Mouse (Mus musculus) thymus, adult 18-20 months (tissue): ENCODE data around the gene Sgk1.
"Not testable (repeated sequence)": the region's sequence is repeated elsewhere in the genome, so short reads cannot be mapped to it uniquely, and the experiment has no call there.

Experiments
- DNase-seq, 2 experiments: peaks; one replicate each; pipeline ENCODE4 v3.0.0; 2022; ENCODE audit warnings: mixed read lengths in 2 of 2

Gene Sgk1

GRCm38 (mm10) chr10:21868623-21869022 lies 13.4 kb upstream of the Sgk1 start:
- DNase-seq, result no peak

GRCm38 (mm10) chr10:21881837-21882183 lies 174 bp upstream of the Sgk1 start:
- no peak for DNase-seq

- DNase-seq, result no peak
These were observed 1.6 kb downstream of the Sgk1 start for GRCm38 (mm10) chr10:21883587-21883986.

GRCm38 (mm10) chr10:21884534-21884933 lies 2.5 kb downstream of the Sgk1 start:
- DNase-seq, result no peak

GRCm38 (mm10) chr10:21889141-21889765 lies 7.3 kb downstream of the Sgk1 start:
- DNase-seq, result no peak

- DNase-seq, result no peak
These were observed 8.3 kb downstream of the Sgk1 start for GRCm38 (mm10) chr10:21890293-21890692.

- DNase-seq, result no peak
These were observed 9.5 kb downstream of the Sgk1 start for GRCm38 (mm10) chr10:21891442-21891841.

- DNase-seq, result no peak
These were observed 10.1 kb downstream of the Sgk1 start for GRCm38 (mm10) chr10:21892104-21892503.

- no peak for DNase-seq
These were observed 16.4 kb downstream of the Sgk1 start for GRCm38 (mm10) chr10:21898417-21898816.

- not testable (repeated sequence) for DNase-seq
These were observed 16.9 kb downstream of the Sgk1 start for GRCm38 (mm10) chr10:21898851-21899250.

- no peak for DNase-seq
These were observed 17.4 kb downstream of the Sgk1 start for GRCm38 (mm10) chr10:21899397-21899796.

GRCm38 (mm10) chr10:21902152-21903140 lies 20.5 kb downstream of the Sgk1 start:
- no peak for DNase-seq

GRCm38 (mm10) chr10:21904151-21904550 lies 22.2 kb downstream of the Sgk1 start:
- no peak for DNase-seq

GRCm38 (mm10) chr10:21905616-21906015 lies 23.6 kb downstream of the Sgk1 start:
- DNase-seq, result peak; percentile 14 to 56

- peak; percentile 26 to 43 for DNase-seq
These were observed 25.0 kb downstream of the Sgk1 start for GRCm38 (mm10) chr10:21906894-21907446.

GRCm38 (mm10) chr10:21907784-21908183 lies 25.8 kb downstream of the Sgk1 start:
- no peak for DNase-seq

GRCm38 (mm10) chr10:21908686-21909085 lies 26.7 kb downstream of the Sgk1 start:
- no peak for DNase-seq

GRCm38 (mm10) chr10:21910334-21910733 lies 28.4 kb downstream of the Sgk1 start:
- no peak for DNase-seq

- DNase-seq, result peak; percentile 14 to 55
These were observed 29.4 kb downstream of the Sgk1 start for GRCm38 (mm10) chr10:21911303-21911947.

GRCm38 (mm10) chr10:21914751-21915150 lies 32.8 kb downstream of the Sgk1 start:
- no peak for DNase-seq

- no peak for DNase-seq
These were observed 34.5 kb downstream of the Sgk1 start for GRCm38 (mm10) chr10:21916301-21917071.

- DNase-seq, result no peak
These were observed 36.2 kb downstream of the Sgk1 start for GRCm38 (mm10) chr10:21918016-21918749.
